ENCODE assay signal across 7 mouse cellular contexts in the genomic region with DNA sequence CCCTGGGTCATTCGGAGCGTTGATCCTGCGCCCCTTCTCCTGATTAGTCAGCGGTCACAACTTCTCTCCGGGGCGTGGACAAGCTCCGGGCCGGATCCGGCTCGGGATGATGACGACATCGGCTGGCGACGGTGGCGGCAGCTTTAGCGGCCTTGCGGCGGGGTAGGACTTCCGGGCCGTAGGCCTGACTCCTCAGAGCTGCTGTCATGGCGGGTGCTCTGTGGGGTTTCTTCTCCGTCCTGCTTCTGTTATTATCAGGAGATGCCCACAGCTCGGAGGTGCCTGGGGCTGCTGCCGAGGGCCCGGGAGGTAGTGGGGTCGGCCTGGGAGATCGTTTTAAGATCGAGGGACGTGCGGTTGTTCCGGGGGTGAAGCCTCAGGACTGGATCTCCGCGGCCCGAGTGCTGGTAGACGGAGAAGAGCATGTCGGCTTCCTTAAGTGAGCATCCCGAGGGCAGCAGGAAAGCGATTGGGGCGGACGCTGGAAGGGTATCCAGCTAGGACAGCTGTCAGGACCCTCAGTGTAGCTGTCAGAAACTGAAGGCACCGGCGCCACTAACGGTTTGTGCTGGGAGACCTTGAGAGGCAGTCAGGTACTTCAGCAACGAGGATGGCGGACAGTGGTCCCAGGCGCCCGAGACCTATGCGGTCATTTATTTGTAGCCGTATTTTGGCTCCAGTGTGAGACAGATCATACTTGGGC. TPM values are rescaled to one million over a fixed set of nuclear protein-coding genes. Genes with fewer than 3 reads are reported as not detected.
DNase-seq lines count a peak whose midpoint lies in the region; ATAC-seq lines count a peak whose summit lies in the region.

A gene (plus strand): TSS at position 136 of the 703 bp plus-strand sequence.

- under 1% methylated on average over 49 of the region's 49 CpGs for WGBS in embryonic facial prominence, embryonic 11.5 days
- WGBS in limb, embryonic 11.5 days, result under 1% methylated on average over 49 of the region's 49 CpGs
- WGBS in midbrain, embryonic 14.5 days, result under 1% methylated on average over 49 of the region's 49 CpGs

- H3K4me1 ChIP-seq in embryonic facial prominence, embryonic 11.5 days (ENCODE audit: control insufficient read depth, insufficient read depth, low read length), result no peaks in the 10 kb centered on the region
- no peaks in the 10 kb centered on the region for H3K4me1 ChIP-seq in limb, embryonic 11.5 days (ENCODE audit: control insufficient read depth, insufficient read depth, low read length)
- H3K4me1 ChIP-seq in midbrain, embryonic 14.5 days (ENCODE audit: control insufficient read depth, insufficient read depth, low read length), result peaks cover 9% of the 10 kb centered on the region; the same call in 1 of the 2 replicates

- H3K9me3 ChIP-seq in embryonic facial prominence, embryonic 11.5 days (replicated peaks; ENCODE audit: control insufficient read depth, low read length), result no peaks in the 10 kb centered on the region
- no peaks in the 10 kb centered on the region for H3K9me3 ChIP-seq in limb, embryonic 11.5 days (ENCODE audit: control insufficient read depth, low read length)
- H3K9me3 ChIP-seq in midbrain, embryonic 14.5 days (ENCODE audit: control insufficient read depth, low read length), result no peaks in the 10 kb centered on the region

- H3K4me2 ChIP-seq in embryonic facial prominence, embryonic 11.5 days (ENCODE audit: low read depth, low read length), result peak within 1 kb of the TSS; percentile 56
- H3K4me2 ChIP-seq in limb, embryonic 11.5 days (ENCODE audit: low read depth, severe bottlenecking), result peak within 1 kb of the TSS; percentile 76
- H3K4me2 ChIP-seq in midbrain, embryonic 14.5 days (ENCODE audit: low read length), result peak within 1 kb of the TSS; percentile 67

- ATAC-seq in embryonic facial prominence, embryonic 11.5 days (replicated peaks; ENCODE audit: insufficient number of reproducible peaks, low FRiP score, low TSS enrichment, low read depth), result peak; percentile 95
- ATAC-seq in limb, embryonic 11.5 days (ENCODE audit: insufficient number of reproducible peaks, low FRiP score, low TSS enrichment, low read depth), result peak; percentile 96
- ATAC-seq in midbrain, embryonic 14.5 days (ENCODE audit: low FRiP score, low TSS enrichment), result peak; percentile 98

- H3K27ac ChIP-seq in embryonic facial prominence, embryonic 11.5 days (replicated peaks; ENCODE audit: low read depth, low read length), result no peak within 1 kb of the TSS; the same call in 1 of the 2 replicates
- H3K27ac ChIP-seq in limb, embryonic 11.5 days (replicated peaks; ENCODE audit: low read depth, low read length), result no peak within 1 kb of the TSS; the same call in 1 of the 2 replicates
- H3K27ac ChIP-seq in midbrain, embryonic 14.5 days (replicated peaks; ENCODE audit: low read depth, low read length), result peak within 1 kb of the TSS; percentile 79

- peak within 1 kb of the TSS; percentile 60 for H3K4me3 ChIP-seq in embryonic facial prominence, embryonic 11.5 days (ENCODE audit: low read depth, low read length)
- peak within 1 kb of the TSS; percentile 92 for H3K4me3 ChIP-seq in limb, embryonic 11.5 days (ENCODE audit: low read depth, low read length)
- H3K4me3 ChIP-seq in midbrain, embryonic 14.5 days (replicated peaks; ENCODE audit: low read depth, low read length), result peak within 1 kb of the TSS; percentile 70

- DNase-seq in adrenal gland, postnatal 14 days, result peak; percentile 100
- peak; percentile 96 for DNase-seq in embryonic facial prominence, embryonic 11.5 days (ENCODE audit: low spot score)
- DNase-seq in heart, adult 11 months, result peak; percentile 99
- peak; percentile 97 for DNase-seq in kidney, adult 18-20 months
- peak; percentile 99 for DNase-seq in limb, embryonic 11.5 days (ENCODE audit: low spot score)
- DNase-seq in midbrain, embryonic 14.5 days, result peak; percentile 98
- DNase-seq in spleen, adult 18-20 months, result peak; percentile 95 to 96

- no peaks in the 10 kb centered on the region; the same call in 1 of the 2 replicates for H3K36me3 ChIP-seq in embryonic facial prominence, embryonic 11.5 days (replicated peaks; ENCODE audit: control insufficient read depth, insufficient read depth, low read depth, low read length)
- peaks cover 1% of the 10 kb centered on the region; the same call in 1 of the 2 replicates for H3K36me3 ChIP-seq in limb, embryonic 11.5 days (ENCODE audit: control insufficient read depth, insufficient read depth, low read length)
- H3K36me3 ChIP-seq in midbrain, embryonic 14.5 days (ENCODE audit: control insufficient read depth, insufficient read depth, low read length), result 0 out of 2 replicates have a peak, but pooled peaks cover under 1% of the 10 kb centered on the region

- H3K9ac ChIP-seq in embryonic facial prominence, embryonic 11.5 days (replicated peaks; ENCODE audit: low read length), result peak within 1 kb of the TSS; percentile 92
- H3K9ac ChIP-seq in limb, embryonic 11.5 days (ENCODE audit: low read length), result peak within 1 kb of the TSS; percentile 89
- H3K9ac ChIP-seq in midbrain, embryonic 14.5 days (replicated peaks; ENCODE audit: low read length), result peak within 1 kb of the TSS; percentile 73

- no peaks in the 10 kb centered on the region for H3K27me3 ChIP-seq in embryonic facial prominence, embryonic 11.5 days (ENCODE audit: control insufficient read depth, insufficient read depth, low read length)
- no peaks in the 10 kb centered on the region for H3K27me3 ChIP-seq in limb, embryonic 11.5 days (ENCODE audit: control insufficient read depth, insufficient read depth, low read length)
- no peaks in the 10 kb centered on the region for H3K27me3 ChIP-seq in midbrain, embryonic 14.5 days (ENCODE audit: control insufficient read depth, insufficient read depth, low read length)

RNA-seq across cellular contexts. Expression of the gene that starts here (rescaled TPM):
- 25.1 and 25.5 TPM in 2 replicates for total RNA-seq in adrenal gland, postnatal 14 days (2021)
- polyA plus RNA-seq in embryonic facial prominence, embryonic 11.5 days (2014; fragmentation: Nextera tagmentation; extraction: Ambion mirVana), result 10.6 and 12.2 TPM in 2 replicates
- 9.4 and 10.2 TPM in 2 replicates for polyA plus RNA-seq in limb, embryonic 11.5 days (2014; fragmentation: Nextera tagmentation; extraction: Ambion mirVana)
- polyA plus RNA-seq in midbrain, embryonic 14.5 days (2014; fragmentation: Nextera tagmentation; extraction: Ambion mirVana), result 18.3 and 19.1 TPM in 2 replicates
